Mouse (Mus musculus) adrenal gland, postnatal 36 days (tissue): ENCODE results near the gene Huwe1. TPM values are rescaled to one million over a fixed set of nuclear protein-coding genes. Genes with fewer than 3 reads are reported as not detected.
A peak's percentile ranks its signal among the peaks of the same experiment; 100 is the strongest.

Source experiments
- DNase-seq, 2 experiments: peaks; one replicate each; pipeline ENCODE4 v3.0.0; 2021; ENCODE audit warnings: mixed read lengths in 1 of 2
- microRNA-seq: library from miRNA; unstranded; fragments of <30 nt; microRNA quantifications from one replicate; pipeline ENCODE4 v1.2.0, GENCODE M21; 2021
- total RNA-seq, 2 experiments: library from RNA; stranded (reverse); gene quantifications; 2 replicates each; pipeline ENCODE4 v1.2.3; 2021

Huwe1 gene
- total RNA-seq, 2 experiments from 2014 or later, result 207 to 238 TPM

- DNase-seq, result no peak
These were observed 149.6 kb downstream of the Huwe1 start for GRCm38 (mm10) chrX:151950231-151950630.

GRCm38 (mm10) chrX:151951181-151951580, 150.6 kb downstream of the Huwe1 start:
- DNase-seq, result peak; percentile 31 to 38

Small RNAs within 50 kb of the gene (microRNA-seq; reads per million reads assigned to microRNA genes)
- gene Mir3113 (not detected), gene Mir98 (6,987 reads per million, percentile 92 among the genes with 10 or more reads in this experiment), gene Mirlet7f-2 (5,760 reads per million, percentile 92 among the genes with 10 or more reads in this experiment)

Other genes with a start within 250 kb of the Huwe1 start
- gene Hsd17b10, start 201.0 kb downstream of the Huwe1 start, total RNA-seq, result 100 to 1,000 TPM; 155 to 192 TPM
- 1 to 10 TPM; 1.5 to 3.2 TPM for gene Ribc1, start 215.5 kb downstream of the Huwe1 start, total RNA-seq
- 10 to 100 TPM; 54.6 to 58.3 TPM for gene Smc1a, start 215.6 kb downstream of the Huwe1 start, total RNA-seq